ENCODE assay signal across 30 mouse cellular contexts in the genomic region with DNA sequence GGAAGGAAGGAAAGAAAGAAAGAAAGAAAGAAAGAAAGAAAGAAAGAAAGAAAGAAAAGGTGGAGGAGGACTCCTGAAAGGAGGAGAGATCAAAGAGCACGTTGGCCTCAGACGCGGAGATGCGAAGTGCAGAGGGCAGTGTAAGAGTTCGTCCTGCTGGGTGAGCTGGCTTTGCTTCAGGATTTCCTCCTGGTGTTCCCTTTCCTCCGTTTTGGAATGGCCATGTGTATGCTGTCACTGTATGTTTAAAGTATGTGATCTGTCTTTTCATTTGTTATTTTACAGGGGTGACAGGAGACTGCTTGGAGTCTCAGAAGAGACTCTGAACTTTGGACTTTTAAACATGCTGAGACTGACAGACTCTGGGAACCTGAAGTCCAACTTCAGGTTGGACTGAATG. TPM values are rescaled to one million over a fixed set of nuclear protein-coding genes. Genes with fewer than 3 reads are reported as not detected.
DNase-seq lines count a peak whose midpoint lies in the region; ATAC-seq and TF ChIP-seq lines count a peak whose summit lies in the region.
"Had no signal": no experiment of that assay in that cellular context is flagged by ENCODE, and none has a peak within 500 bp of the region (broad histone marks: within the 10 kb centered on the region; RNA-seq: fewer than 3 reads in every experiment).

No protein-coding gene starts in this region.

- H3K79me2 ChIP-seq in liver, adult 2 months (ENCODE audit: control insufficient read depth, insufficient read depth, low read length): no peaks in the 10 kb centered on the region

- TF ChIP-seq POLR2A in liver, adult 2 months (IDR thresholded peaks at IDR 0.05; ENCODE audit: extremely low read depth, insufficient read depth, low read length): no peak

- H3K4me3 ChIP-seq in kidney, embryonic 16.5 days (ENCODE audit: low read length): no peak overlapping the region
- no peak overlapping the region for H3K4me3 ChIP-seq in kidney, embryonic 15.5 days (replicated peaks)
- no peak overlapping the region for H3K4me3 ChIP-seq in liver, adult 2 months (ENCODE audit: insufficient read depth, low read depth, low read length)
- H3K4me3 ChIP-seq: embryonic facial prominence, embryonic 13.5 days; embryonic facial prominence, embryonic 15.5 days; erythroblast, embryonic 14.5 days; forebrain, embryonic 10.5 days; forebrain, embryonic 12.5 days had no signal

- TF ChIP-seq CTCF in liver, adult 2 months (IDR thresholded peaks at IDR 0.05; ENCODE audit: low read depth, low read length): no peak

- intact Hi-C loops in heart, postnatal 10 days (cut with DNase I): no loop called here

- H3K27ac ChIP-seq in kidney, embryonic 16.5 days (ENCODE audit: low read length): no peak overlapping the region
- H3K27ac ChIP-seq in kidney, embryonic 15.5 days: no peak overlapping the region; the same call in 1 of the 2 replicates
- H3K27ac ChIP-seq in liver, adult 2 months (replicated peaks; ENCODE audit: insufficient read depth, low read depth, low read length): no peak overlapping the region; the same call in 1 of the 2 replicates
- H3K27ac ChIP-seq: embryonic facial prominence, embryonic 13.5 days; embryonic facial prominence, embryonic 15.5 days; forebrain, embryonic 10.5 days; forebrain, embryonic 12.5 days had no signal

- H3K36me3 ChIP-seq in kidney, embryonic 16.5 days (ENCODE audit: insufficient read depth, low read length): peaks cover 75% of the 10 kb centered on the region
- H3K36me3 ChIP-seq in kidney, embryonic 15.5 days: peaks cover 87% of the 10 kb centered on the region
- peaks cover 41% of the 10 kb centered on the region for H3K36me3 ChIP-seq in liver, adult 2 months (ENCODE audit: control insufficient read depth, insufficient read depth, low read length)

- WGBS in kidney, embryonic 16.5 days: 86% methylated on average over 6 of the region's 6 CpGs
- WGBS in kidney, embryonic 15.5 days: 90% methylated on average over 6 of the region's 6 CpGs
- WGBS in liver, adult 2 months: 44% methylated on average over 6 of the region's 6 CpGs

- no peak overlapping the region for H3K4me2 ChIP-seq in kidney, embryonic 16.5 days (replicated peaks; ENCODE audit: low read depth, low read length)
- H3K4me2 ChIP-seq in kidney, embryonic 15.5 days: no peak overlapping the region
- H3K4me2 ChIP-seq: embryonic facial prominence, embryonic 13.5 days; embryonic facial prominence, embryonic 15.5 days; forebrain, embryonic 12.5 days had no signal

- no peaks in the 10 kb centered on the region for H3K27me3 ChIP-seq in kidney, embryonic 16.5 days (ENCODE audit: insufficient read depth, low read length)
- H3K27me3 ChIP-seq in kidney, embryonic 15.5 days: no peaks in the 10 kb centered on the region
- H3K27me3 ChIP-seq in liver, adult 2 months (ENCODE audit: control insufficient read depth, insufficient read depth, low read length): no peaks in the 10 kb centered on the region
- H3K27me3 ChIP-seq: CH12.LX; embryonic facial prominence, embryonic 13.5 days; embryonic facial prominence, embryonic 15.5 days; forebrain, embryonic 12.5 days; Patski had no signal

- DNase-seq in heart, adult 11 months: peak; percentile 28
- no peak for DNase-seq in heart, postnatal 10 days
- peak; percentile 39 for DNase-seq in kidney, adult 18-20 months
- DNase-seq in kidney, adult 9 months: peak; percentile 62
- DNase-seq in liver, adult 2 months (ENCODE audit: extremely low read depth, low read depth, low spot score): peak; percentile 66
- DNase-seq in liver: no peak
- DNase-seq: adrenal gland, adult 8-10 months; adrenal gland, postnatal 14 days; adrenal gland, postnatal 36 days; B cell, adult 2 months; cerebellum, adult 11-12 months; cerebellum, adult 8-10 months; cerebellum, adult 9-11 months; cerebellum, postnatal 14 days; cerebellum, postnatal 36 days; embryo, embryonic 11 days had no signal

- H3K9me3 ChIP-seq in kidney, embryonic 16.5 days (ENCODE audit: low read length): no peaks in the 10 kb centered on the region
- H3K9me3 ChIP-seq in kidney, embryonic 15.5 days (replicated peaks): no peaks in the 10 kb centered on the region
- H3K9me3 ChIP-seq: embryonic facial prominence, embryonic 13.5 days; embryonic facial prominence, embryonic 15.5 days; forebrain, embryonic 10.5 days; forebrain, embryonic 12.5 days; G1E had no signal

- H3K4me1 ChIP-seq in kidney, embryonic 16.5 days (ENCODE audit: insufficient read depth, low read length): peaks cover 3% of the 10 kb centered on the region
- peaks cover 5% of the 10 kb centered on the region for H3K4me1 ChIP-seq in kidney, embryonic 15.5 days
- peaks cover 8% of the 10 kb centered on the region for H3K4me1 ChIP-seq in liver, adult 2 months (ENCODE audit: control insufficient read depth, insufficient read depth, low read length)

- H3K9ac ChIP-seq in kidney, embryonic 16.5 days (replicated peaks; ENCODE audit: low read length): no peak overlapping the region
- no peak overlapping the region for H3K9ac ChIP-seq in kidney, embryonic 15.5 days
- H3K9ac ChIP-seq in liver, adult 2 months (ENCODE audit: low read depth, low read length): no peak overlapping the region
- H3K9ac ChIP-seq: embryonic facial prominence, embryonic 13.5 days; embryonic facial prominence, embryonic 15.5 days; forebrain, embryonic 12.5 days had no signal

- ATAC-seq in kidney, embryonic 16.5 days (ENCODE audit: low FRiP score, low TSS enrichment): no peak
- no peak for ATAC-seq in kidney, embryonic 15.5 days (replicated peaks; ENCODE audit: low FRiP score)
- ATAC-seq: activated CD4-positive, CD25-positive, alpha-beta regulatory T cell, adult 4 months; CD4-positive, CD25-positive, alpha-beta regulatory T cell, adult 4 months; forebrain, embryonic 14.5 days; Patski had no signal

RNA-seq across cellular contexts. Expression of a gene that starts 5.4 kb away (rescaled TPM):
- total RNA-seq in heart, postnatal 10 days (2021): 1,000 to 10,000 TPM; 1,170 to 1,184 TPM
- 234 and 281 TPM in 2 replicates for polyA plus RNA-seq in kidney, embryonic 16.5 days (2015; fragmentation: Nextera tagmentation; extraction: Ambion mirVana)
- 262 and 314 TPM in 2 replicates for polyA plus RNA-seq in kidney, embryonic 15.5 days (2015; fragmentation: Nextera tagmentation; extraction: Ambion mirVana)
- total RNA-seq in liver, adult 2 months (2014; rRNA removed): 363 and 370 TPM in 2 replicates
- polyA plus RNA-seq in liver, adult 2 months (2012; rRNA removed): 153 and 184 TPM in 2 replicates

RNA-seq across cellular contexts. Expression of a gene that starts 6.6 kb away (rescaled TPM):
- 10 to 100 TPM; 29.4 to 39.4 TPM for total RNA-seq in heart, postnatal 10 days (2021)
- 404 and 448 TPM in 2 replicates for polyA plus RNA-seq in kidney, embryonic 16.5 days (2015; fragmentation: Nextera tagmentation; extraction: Ambion mirVana)
- polyA plus RNA-seq in kidney, embryonic 15.5 days (2015; fragmentation: Nextera tagmentation; extraction: Ambion mirVana): 462 and 483 TPM in 2 replicates
- total RNA-seq in liver, adult 2 months (2014; rRNA removed): 46.7 and 64.4 TPM in 2 replicates
- 36.2 and 37.6 TPM in 2 replicates for polyA plus RNA-seq in liver, adult 2 months (2012; rRNA removed)
- total RNA-seq: common myeloid progenitor, adult 5-6 weeks had no signal

RNA-seq across cellular contexts. Expression of a gene that starts 6.8 kb away (rescaled TPM):
- total RNA-seq in heart, postnatal 10 days (2021): 10 to 100 TPM; 26.3 to 29.0 TPM
- polyA plus RNA-seq in kidney, embryonic 16.5 days (2015; fragmentation: Nextera tagmentation; extraction: Ambion mirVana): 162 and 174 TPM in 2 replicates
- 165 and 172 TPM in 2 replicates for polyA plus RNA-seq in kidney, embryonic 15.5 days (2015; fragmentation: Nextera tagmentation; extraction: Ambion mirVana)
- 20.7 and 36.2 TPM in 2 replicates for total RNA-seq in liver, adult 2 months (2014; rRNA removed)
- polyA plus RNA-seq in liver, adult 2 months (2012; rRNA removed): 73.7 and 83.2 TPM in 2 replicates

RNA-seq across cellular contexts. Expression of a gene that starts 34.4 kb away (rescaled TPM):
- total RNA-seq in heart, postnatal 10 days (2021): 100 to 1,000 TPM; 165 TPM
- polyA plus RNA-seq in kidney, embryonic 16.5 days (2015; fragmentation: Nextera tagmentation; extraction: Ambion mirVana): 29.7 and 38.4 TPM in 2 replicates
- 35.1 and 37.2 TPM in 2 replicates for polyA plus RNA-seq in kidney, embryonic 15.5 days (2015; fragmentation: Nextera tagmentation; extraction: Ambion mirVana)
- total RNA-seq in liver, adult 2 months (2014; rRNA removed): 52.4 and 58.5 TPM in 2 replicates
- 9.8 and 12.2 TPM in 2 replicates for polyA plus RNA-seq in liver, adult 2 months (2012; rRNA removed)

Comparison
In these comparisons a context has a peak if more than half of its experiments do, and no peak if none do; other contexts are left out.
1. DNase-seq: peak in heart, adult 11 months (single experiment), kidney, adult 18-20 months (single experiment), kidney, adult 9 months (single experiment) and liver, adult 2 months (single experiment); none in heart, postnatal 10 days (0 of 2) and liver (single experiment).
2. RNA of a gene that starts 6.6 kb away (polyA plus RNA-seq): 462 to 483 TPM in kidney, embryonic 15.5 days and 404 to 448 TPM in kidney, embryonic 16.5 days; 36.2 to 37.6 TPM in liver, adult 2 months; every median in the first group is over 10 times any median in the second.